Mouse (Mus musculus) left cerebral cortex, adult 18-20 months (tissue): ENCODE results near the gene Get4. TPM values are rescaled to one million over a fixed set of nuclear protein-coding genes. Genes with fewer than 3 reads are reported as not detected.
A peak's percentile ranks its signal among the peaks of the same experiment; 100 is the strongest.

ENCODE experiments used
- DNase-seq, 2 experiments: peaks; one replicate each; pipeline ENCODE4 v3.0.0; 2021 to 2022; ENCODE audit warnings: low spot score in 2 of 2, mixed read lengths in 1 of 2
- total RNA-seq, 2 experiments: library from RNA; stranded (reverse); gene quantifications; 2 replicates each; pipeline ENCODE4 v1.2.3; 2021

The Get4 gene
- total RNA-seq, 2 experiments from 2014 or later: 50.0 to 52.4 TPM

DNA sequence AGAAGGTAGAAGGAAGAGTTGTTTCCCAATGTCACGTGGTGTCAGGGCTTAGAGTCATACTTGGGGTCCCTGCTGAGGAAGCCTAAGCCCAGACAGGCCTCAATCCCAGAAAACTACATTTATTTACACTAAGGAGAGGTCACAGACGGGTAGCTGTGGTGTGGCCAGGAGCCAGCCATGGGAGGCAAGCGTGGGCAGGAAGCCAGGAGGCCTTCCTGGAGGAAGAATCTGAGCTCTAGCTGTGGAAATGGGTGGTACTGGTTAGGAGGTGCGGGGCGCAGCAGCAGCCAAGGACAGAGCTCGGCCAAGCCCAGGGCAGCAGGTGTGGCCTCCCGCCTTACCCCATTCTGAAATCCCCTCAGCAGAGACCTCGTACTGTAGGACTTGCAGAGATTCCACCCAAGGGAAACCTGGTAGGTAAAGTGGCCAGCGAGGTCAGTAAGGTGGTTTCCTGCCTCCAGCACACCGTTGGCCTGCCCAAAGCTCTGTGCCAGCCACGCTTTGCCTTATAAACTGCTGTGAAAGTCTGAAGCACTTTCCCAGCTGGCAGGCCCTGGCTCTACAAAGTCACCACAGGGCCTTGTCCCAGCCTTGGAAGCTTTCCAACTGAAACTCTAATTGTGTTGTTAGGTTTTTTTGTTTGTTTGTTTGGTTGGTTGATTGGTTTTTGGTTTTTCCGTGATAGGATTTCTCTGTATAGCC is 63.0 kb downstream of the Get4 start:
- no peak for DNase-seq

- DNase-seq: no peak
Measured at GRCm38 (mm10) chr5:139316982-139317675, 65.0 kb downstream of the Get4 start.

DNA sequence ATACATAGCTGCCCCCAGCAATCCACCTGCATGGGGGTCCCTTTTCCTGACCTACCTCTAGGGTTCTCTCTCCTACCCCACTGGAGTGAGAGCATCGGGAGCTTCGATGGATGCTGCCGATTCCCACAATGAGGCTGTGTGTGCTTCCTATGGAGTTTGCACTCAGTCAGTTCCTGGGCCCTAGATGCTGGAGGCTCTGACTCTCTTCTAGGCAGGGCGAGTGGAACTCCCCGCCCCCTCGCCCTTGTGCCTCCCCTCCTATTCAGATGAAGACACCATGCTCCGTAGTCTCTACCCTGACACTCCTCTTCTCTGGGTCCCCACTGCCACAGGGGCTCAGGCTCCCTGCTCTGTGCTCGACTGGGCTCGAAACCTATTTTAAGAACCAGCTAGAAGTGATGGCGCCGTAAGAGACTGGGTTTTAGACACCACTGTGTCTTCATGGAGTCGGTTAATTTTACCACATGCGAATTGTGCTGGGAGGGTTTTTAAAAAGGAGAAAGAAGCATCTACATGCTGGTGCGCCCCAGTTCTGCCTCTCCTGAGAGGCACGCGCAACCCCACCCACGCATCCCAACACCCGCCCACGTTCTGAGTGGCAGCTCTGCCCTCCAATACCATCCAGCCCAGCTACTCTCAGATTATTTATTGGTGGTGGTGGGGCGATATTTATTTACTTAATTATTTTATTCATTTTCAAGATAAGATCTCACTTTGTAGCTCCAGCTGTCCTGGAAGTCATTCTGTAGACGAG is 65.8 kb downstream of the Get4 start:
- peak; percentile 55 to 64 for DNase-seq

Other genes with a start within 250 kb of the Get4 start
- gene Prkar1b, start 102.3 kb upstream of the Get4 start, total RNA-seq: 100 to 1,000 TPM; 762 to 804 TPM
- gene Dnaaf5, start 102.1 kb upstream of the Get4 start, total RNA-seq: 1 to 10 TPM; 7.1 to 9.0 TPM
- gene Sun1, start 51.7 kb upstream of the Get4 start, total RNA-seq: 100 to 1,000 TPM; 109 to 132 TPM
- 100 to 1,000 TPM; 229 to 237 TPM for gene Adap1, start 73.3 kb downstream of the Get4 start, total RNA-seq
- gene Cox19, start 99.1 kb downstream of the Get4 start, total RNA-seq: 10 to 100 TPM; 66.8 to 67.7 TPM
- gene Cyp2w1, start 100.3 kb downstream of the Get4 start, total RNA-seq: not detected
- gene Gpr146, start 125.4 kb downstream of the Get4 start, total RNA-seq: 10 to 100 TPM; 10.6 to 13.0 TPM
- gene C130050O18Rik, start 153.0 kb downstream of the Get4 start, total RNA-seq: under 1 TPM in 1 of 2 experiments, not detected in 1; 0.33 TPM
- 1 to 10 TPM; 2.8 to 3.0 TPM for gene Gper1, start 170.8 kb downstream of the Get4 start, total RNA-seq
- gene 3110082I17Rik, start 208.2 kb downstream of the Get4 start, total RNA-seq: 10 to 100 TPM; 14.1 to 14.6 TPM
- gene Zfand2a, start 232.2 kb downstream of the Get4 start, total RNA-seq: 10 to 100 TPM; 54.6 to 57.6 TPM